25 mouse cellular contexts compared by ENCODE assay signal in the genomic region with DNA sequence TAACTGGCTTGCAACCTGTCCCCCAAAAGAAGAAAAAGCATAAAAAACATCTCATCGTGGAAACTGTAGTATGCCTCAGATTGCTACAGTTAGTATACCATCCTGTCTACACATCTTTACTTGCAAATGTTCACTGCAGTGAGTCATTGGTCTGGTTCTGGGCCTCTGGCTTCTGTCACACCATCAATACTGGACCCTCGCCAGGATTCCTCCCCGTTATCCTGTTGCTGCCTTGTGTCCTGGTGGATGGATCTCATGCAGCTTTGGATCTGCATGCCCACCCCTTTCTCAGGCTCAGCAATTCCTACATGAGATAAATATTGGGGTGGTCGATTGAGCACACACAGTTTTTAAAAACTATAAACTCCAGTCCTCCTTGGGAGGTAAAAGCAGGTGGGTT. TPM values are rescaled to one million over a fixed set of nuclear protein-coding genes. Genes with fewer than 3 reads are reported as not detected.
A peak's percentile ranks its signal among the peaks of the same experiment; 100 is the strongest.
DNase-seq lines count a peak whose midpoint lies in the region; ATAC-seq and TF ChIP-seq lines count a peak whose summit lies in the region.
"Had no signal": no experiment of that assay in that cellular context is flagged by ENCODE, and none has a peak within 500 bp of the region (broad histone marks: within the 10 kb centered on the region; RNA-seq: fewer than 3 reads in every experiment).

No protein-coding gene starts in this region.

- whole genome bisulfite sequencing in heart, embryonic 15.5 days: 14% methylated on average over 4 of the region's 4 CpGs

- H3K27ac ChIP-seq in heart, embryonic 15.5 days: peak overlapping the region; percentile 44; the same call in 1 of the 2 replicates
- H3K27ac ChIP-seq in layer of hippocampus, adult 2 months: no peak overlapping the region
- H3K27ac ChIP-seq: forebrain, embryonic 10.5 days; hindbrain, embryonic 15.5 days; kidney, embryonic 15.5 days; limb, embryonic 13.5 days; liver, embryonic 12.5 days had no signal

- peaks cover 25% of the 10 kb centered on the region for H3K36me3 ChIP-seq in heart, embryonic 15.5 days

- ATAC-seq in heart, embryonic 15.5 days (replicated peaks; ENCODE audit: insufficient number of reproducible peaks, insufficient read depth, low FRiP score, low read depth): no peak
- ATAC-seq: activated CD4-positive, CD25-positive, alpha-beta regulatory T cell, adult 4 months; liver, embryonic 12.5 days had no signal

- H3K4me3 ChIP-seq in heart, embryonic 15.5 days: no peak overlapping the region
- no peak overlapping the region for H3K4me3 ChIP-seq in layer of hippocampus, adult 2 months
- H3K4me3 ChIP-seq: forebrain, embryonic 10.5 days; hindbrain, embryonic 15.5 days; kidney, embryonic 15.5 days; limb, embryonic 13.5 days; liver, embryonic 12.5 days; megakaryocyte, embryonic 14.5 days had no signal

- TF ChIP-seq CTCF in layer of hippocampus, adult 2 months (conservative IDR thresholded peaks at IDR 0.05): no peak

- no peak overlapping the region for H3K9ac ChIP-seq in heart, embryonic 15.5 days
- H3K9ac ChIP-seq: hindbrain, embryonic 15.5 days; kidney, embryonic 15.5 days; limb, embryonic 13.5 days; liver, embryonic 12.5 days had no signal

- H3K9me3 ChIP-seq in heart, embryonic 15.5 days (replicated peaks): no peaks in the 10 kb centered on the region
- H3K9me3 ChIP-seq: forebrain, embryonic 10.5 days; hindbrain, embryonic 15.5 days; kidney, embryonic 15.5 days; limb, embryonic 13.5 days; liver, embryonic 12.5 days; megakaryocyte, embryonic 14.5 days had no signal

- DNase-seq in adrenal gland, postnatal 36 days: peak; percentile 33 to 44
- DNase-seq in adrenal gland, postnatal 25 days: no peak
- no peak for DNase-seq in heart, adult 18-20 months
- DNase-seq in layer of hippocampus, adult 11-12 months (ENCODE audit: low spot score): peak; percentile 27
- no peak for DNase-seq in layer of hippocampus, adult 2 months (ENCODE audit: low spot score in 2 of 2)
- DNase-seq in frontal cortex, postnatal 14 days (ENCODE audit: low spot score in 2 of 2): no peak
- DNase-seq: cerebellum, adult 11-12 months; gastrocnemius, postnatal 36 days; kidney, adult 11 months; kidney, postnatal 36 days; layer of hippocampus, adult 9-11 months; lung, adult 18-20 months; midbrain, embryonic 14.5 days had no signal

- no peak overlapping the region for H3K4me2 ChIP-seq in heart, embryonic 15.5 days
- H3K4me2 ChIP-seq: hindbrain, embryonic 15.5 days; kidney, embryonic 15.5 days; limb, embryonic 13.5 days; liver, embryonic 12.5 days had no signal

- peaks cover 41% of the 10 kb centered on the region for H3K4me1 ChIP-seq in heart, embryonic 15.5 days (replicated peaks)
- H3K4me1 ChIP-seq: hindbrain, embryonic 15.5 days had no signal

- no peaks in the 10 kb centered on the region for H3K27me3 ChIP-seq in heart, embryonic 15.5 days
- H3K27me3 ChIP-seq: hindbrain, embryonic 15.5 days; kidney, embryonic 15.5 days; limb, embryonic 13.5 days had no signal

RNA-seq across cellular contexts. Expression of a gene that starts 6.7 kb away (rescaled TPM):
- not detected for total RNA-seq in adrenal gland, postnatal 36 days (2021)
- not detected in 2 replicates for total RNA-seq in adrenal gland, postnatal 25 days (2021)
- polyA plus RNA-seq in heart, embryonic 15.5 days (2015; fragmentation: Nextera tagmentation; extraction: Ambion mirVana): 0.13 and 0.34 TPM in 2 replicates
- total RNA-seq in heart, adult 18-20 months (2021): not detected
- total RNA-seq in layer of hippocampus, adult 2 months (2021): not detected
- total RNA-seq: gastrocnemius, adult 18-20 months; gastrocnemius, postnatal 36 days; left cerebral cortex, adult 18-20 months; left cerebral cortex, postnatal 25 days had no signal
- polyA plus RNA-seq: cortical plate, adult 2 months; hindbrain, embryonic 15.5 days had no signal

RNA-seq across cellular contexts. Expression of a gene that starts 12.9 kb away (rescaled TPM):
- total RNA-seq in adrenal gland, postnatal 36 days (2021): 100 to 1,000 TPM; 174 to 190 TPM
- total RNA-seq in adrenal gland, postnatal 25 days (2021): 157 and 183 TPM in 2 replicates
- 168 and 209 TPM in 2 replicates for polyA plus RNA-seq in heart, embryonic 15.5 days (2015; fragmentation: Nextera tagmentation; extraction: Ambion mirVana)
- 100 to 1,000 TPM in 1 of 2 experiments, 10 to 100 TPM in 1; 99.8 to 102 TPM for total RNA-seq in heart, adult 18-20 months (2021)
- 100 to 1,000 TPM; 153 to 155 TPM for total RNA-seq in layer of hippocampus, adult 2 months (2021)

RNA-seq across cellular contexts. Expression of a gene that starts 13.1 kb away (rescaled TPM):
- total RNA-seq in adrenal gland, postnatal 36 days (2021): 10 to 100 TPM; 72.5 to 80.8 TPM
- 65.2 and 75.9 TPM in 2 replicates for total RNA-seq in adrenal gland, postnatal 25 days (2021)
- 276 and 288 TPM in 2 replicates for polyA plus RNA-seq in heart, embryonic 15.5 days (2015; fragmentation: Nextera tagmentation; extraction: Ambion mirVana)
- total RNA-seq in heart, adult 18-20 months (2021): 100 to 1,000 TPM; 138 to 151 TPM
- 100 to 1,000 TPM; 171 to 185 TPM for total RNA-seq in layer of hippocampus, adult 2 months (2021)

RNA-seq across cellular contexts. Expression of a gene that starts 33.8 kb away (rescaled TPM):
- total RNA-seq in adrenal gland, postnatal 36 days (2021): 100 to 1,000 TPM; 101 to 106 TPM
- 83.1 and 84.7 TPM in 2 replicates for total RNA-seq in adrenal gland, postnatal 25 days (2021)
- polyA plus RNA-seq in heart, embryonic 15.5 days (2015; fragmentation: Nextera tagmentation; extraction: Ambion mirVana): 44.9 and 48.1 TPM in 2 replicates
- 10 to 100 TPM; 40.2 to 46.3 TPM for total RNA-seq in heart, adult 18-20 months (2021)
- total RNA-seq in layer of hippocampus, adult 2 months (2021): 10 to 100 TPM; 23.3 to 23.9 TPM

RNA-seq across cellular contexts. Expression of a gene that starts 35.8 kb away (rescaled TPM):
- 100 to 1,000 TPM; 181 to 203 TPM for total RNA-seq in adrenal gland, postnatal 36 days (2021)
- 170 and 172 TPM in 2 replicates for total RNA-seq in adrenal gland, postnatal 25 days (2021)
- 406 and 413 TPM in 2 replicates for polyA plus RNA-seq in heart, embryonic 15.5 days (2015; fragmentation: Nextera tagmentation; extraction: Ambion mirVana)
- 100 to 1,000 TPM; 141 to 153 TPM for total RNA-seq in heart, adult 18-20 months (2021)
- 100 to 1,000 TPM; 393 to 396 TPM for total RNA-seq in layer of hippocampus, adult 2 months (2021)

Comparison
In these comparisons a context has a peak if more than half of its experiments do, and no peak if none do; other contexts are left out.
1. DNase-seq: peak in adrenal gland, postnatal 36 days (2 of 2) and layer of hippocampus, adult 11-12 months (single experiment); none in adrenal gland, postnatal 25 days (single experiment), heart, adult 18-20 months (0 of 2), layer of hippocampus, adult 2 months (0 of 2) and frontal cortex, postnatal 14 days (0 of 2).